Mouse (Mus musculus) T-helper 1 cell (primary cell): ENCODE measurements around the gene Vezf1.

Source experiments
- in situ Hi-C: fragments of 300-600 bp; cut with MboI, MseI; formaldehyde crosslinking; loops from one replicate; pipeline ENCODE4 v1.15.1; 2025; ENCODE audit warnings: high pct_unique_total_duplicates

The Vezf1 gene

GRCm38 (mm10) chr11:88053821-88054220 lies 14.3 kb upstream of the Vezf1 start:
- in situ Hi-C loops, result no loop called here

DNA sequence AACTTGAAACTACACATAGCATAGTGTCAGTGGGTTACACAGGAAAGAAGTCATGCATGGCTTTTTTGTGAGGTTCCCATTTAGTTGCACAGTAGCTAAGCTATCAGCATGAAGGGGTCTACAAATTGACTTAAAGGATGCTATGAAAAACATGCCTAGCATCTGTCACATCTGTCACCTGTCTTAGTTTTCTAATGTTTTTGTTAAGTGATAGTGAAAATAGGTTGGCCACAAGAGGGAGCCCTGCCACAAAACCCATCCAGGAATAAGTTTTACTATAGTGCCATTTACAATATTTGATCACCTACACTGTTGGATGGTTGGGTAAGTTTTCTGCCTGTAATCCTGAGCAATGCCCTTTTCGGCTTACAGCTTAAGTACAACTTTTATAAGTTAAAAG lies 13.5 kb upstream of the Vezf1 start:
- in situ Hi-C loops, result no loop called here

DNA sequence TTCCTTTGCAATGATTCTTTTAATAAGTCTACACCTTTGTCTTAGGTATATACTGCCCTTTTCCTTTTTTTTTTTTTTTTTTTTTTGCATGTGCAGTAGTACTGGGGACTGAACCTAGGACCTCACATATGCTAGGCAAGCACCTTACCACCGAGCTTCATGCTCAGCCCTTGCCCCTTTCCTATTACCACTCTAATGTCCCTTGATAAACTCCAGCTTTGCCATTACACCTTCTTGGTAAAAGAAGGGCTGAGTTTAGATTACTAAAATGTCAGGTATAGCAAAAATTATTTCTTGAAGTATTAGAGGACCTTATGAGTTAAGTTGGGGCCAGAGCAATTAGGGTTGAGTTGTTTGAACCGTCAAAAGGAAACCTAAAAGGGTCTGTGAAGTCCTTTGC lies 12.3 kb upstream of the Vezf1 start:
- in situ Hi-C loops, result loop anchor here (5.0 kb wide), 1 partner anchor 137 kb away; no protein-coding TSS in a partner anchor

DNA sequence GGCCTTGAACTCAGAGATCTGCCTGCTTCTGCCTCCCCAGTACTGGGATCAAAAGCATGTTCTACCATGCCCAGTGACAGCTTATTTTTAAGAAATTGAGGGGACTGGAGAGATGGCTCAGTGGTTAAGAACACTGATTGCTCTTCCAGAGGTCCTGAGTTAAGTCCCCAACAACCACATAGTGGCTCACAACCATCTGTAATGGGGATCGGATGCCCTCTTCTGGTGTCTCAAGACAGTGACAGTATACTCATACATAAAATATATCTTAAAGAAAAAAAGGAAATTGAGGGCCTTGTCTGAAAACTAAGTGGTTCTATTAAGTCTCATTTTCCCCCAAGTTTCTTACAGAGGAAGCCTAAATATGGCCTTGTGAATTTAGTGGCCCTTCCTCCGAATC lies 10.3 kb upstream of the Vezf1 start:
- in situ Hi-C loops, result loop anchor here (5.0 kb wide), 1 partner anchor 135 kb away; no protein-coding TSS in a partner anchor

DNA sequence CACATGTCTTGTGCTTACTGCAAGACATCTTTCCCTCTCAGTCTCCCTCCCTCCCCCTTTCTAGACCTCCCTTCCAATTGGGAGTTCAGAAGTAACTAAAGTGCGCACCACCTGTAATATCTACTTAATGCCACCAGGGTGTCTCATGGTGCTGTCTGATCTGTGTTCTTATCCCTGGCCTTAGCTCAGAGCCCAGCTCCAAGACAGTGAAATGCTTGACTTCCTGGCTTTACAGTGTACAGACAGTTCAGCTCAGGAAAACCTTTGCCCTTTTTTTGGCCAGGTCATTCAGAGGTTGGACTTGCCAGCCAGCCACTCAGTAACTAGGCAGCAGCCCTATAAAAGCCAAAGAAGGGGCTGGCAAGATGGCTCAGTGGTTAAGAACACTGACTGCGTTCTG lies 8.9 kb upstream of the Vezf1 start:
- in situ Hi-C loops, result loop anchor here (5.0 kb wide), 1 partner anchor 133 kb away; no protein-coding TSS in a partner anchor

DNA sequence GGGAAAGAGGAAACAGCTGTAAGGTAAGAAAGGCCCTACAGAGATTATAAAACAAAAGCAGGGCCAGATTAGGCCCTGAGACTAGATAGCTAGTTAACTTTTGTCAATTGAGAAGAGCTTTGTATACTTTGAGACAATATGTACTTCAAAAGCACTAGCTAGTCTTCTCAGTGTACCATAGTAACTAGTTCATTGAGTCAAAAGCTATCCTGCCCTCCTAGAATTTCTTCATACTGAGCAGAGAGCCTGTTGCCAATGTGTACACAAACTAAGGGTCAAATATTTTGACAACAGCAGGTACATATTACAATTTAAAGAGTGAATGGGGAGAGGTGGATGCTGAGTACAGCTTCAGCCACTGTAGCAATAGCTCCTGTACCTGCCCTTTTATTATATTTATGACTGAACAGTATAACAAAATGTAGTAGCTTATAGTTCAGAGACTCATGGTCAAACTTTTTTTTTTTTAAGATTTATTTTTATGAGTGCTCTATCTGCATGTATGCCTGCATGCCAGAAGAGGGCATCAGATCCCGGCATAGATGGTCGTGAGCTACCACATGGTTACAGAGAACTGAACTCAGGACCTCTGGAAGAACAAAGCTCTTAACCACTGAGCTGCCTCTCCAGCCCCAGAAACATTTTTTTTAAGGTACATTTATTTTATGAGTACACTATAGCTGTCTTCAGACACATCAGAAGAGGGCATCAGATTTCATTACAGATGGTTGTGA lies 6.0 kb upstream of the Vezf1 start:
- in situ Hi-C loops, result loop anchor here (5.0 kb wide), 1 partner anchor 35 kb away; the partner anchor contains the start of gene Cuedc1

DNA sequence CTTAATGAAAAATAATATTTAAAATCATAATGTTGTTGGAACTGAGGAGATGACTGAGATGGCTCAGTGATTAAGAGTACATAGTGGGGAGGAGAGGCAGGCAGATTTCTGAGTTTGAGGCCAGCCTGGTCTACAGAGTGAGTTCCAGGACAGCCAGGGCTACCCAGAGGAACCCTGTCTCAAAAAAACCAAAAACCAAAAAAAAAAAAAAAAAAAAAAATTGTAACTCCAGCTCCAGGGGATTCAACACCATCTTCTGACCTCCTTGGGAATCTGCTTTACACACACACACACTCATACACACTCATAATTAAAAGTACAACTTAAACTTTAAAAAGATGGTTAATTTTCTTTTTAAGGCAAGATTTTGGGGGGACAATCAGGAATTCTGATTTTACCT lies 2.3 kb upstream of the Vezf1 start:
- in situ Hi-C loops, result no loop called here

DNA sequence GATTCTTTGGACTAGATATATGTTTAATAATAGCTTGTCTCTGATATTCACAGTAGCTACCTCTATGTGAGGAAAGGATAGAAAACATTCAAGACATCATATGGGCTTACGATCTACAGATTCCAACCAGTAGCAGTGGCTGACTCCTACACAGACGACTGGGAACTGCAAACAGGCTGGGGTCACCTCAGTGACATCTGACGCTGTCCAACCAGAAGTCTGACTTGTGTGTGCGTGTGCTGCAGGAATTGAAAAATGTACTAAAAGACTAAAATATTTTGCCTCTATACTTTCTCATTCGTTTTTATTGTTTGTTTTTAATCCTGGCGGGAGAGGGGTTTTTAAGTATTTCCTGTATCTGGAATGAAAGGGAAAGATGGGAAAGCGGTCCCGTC lies 891 bp upstream of the Vezf1 start:
- in situ Hi-C loops, result no loop called here

DNA sequence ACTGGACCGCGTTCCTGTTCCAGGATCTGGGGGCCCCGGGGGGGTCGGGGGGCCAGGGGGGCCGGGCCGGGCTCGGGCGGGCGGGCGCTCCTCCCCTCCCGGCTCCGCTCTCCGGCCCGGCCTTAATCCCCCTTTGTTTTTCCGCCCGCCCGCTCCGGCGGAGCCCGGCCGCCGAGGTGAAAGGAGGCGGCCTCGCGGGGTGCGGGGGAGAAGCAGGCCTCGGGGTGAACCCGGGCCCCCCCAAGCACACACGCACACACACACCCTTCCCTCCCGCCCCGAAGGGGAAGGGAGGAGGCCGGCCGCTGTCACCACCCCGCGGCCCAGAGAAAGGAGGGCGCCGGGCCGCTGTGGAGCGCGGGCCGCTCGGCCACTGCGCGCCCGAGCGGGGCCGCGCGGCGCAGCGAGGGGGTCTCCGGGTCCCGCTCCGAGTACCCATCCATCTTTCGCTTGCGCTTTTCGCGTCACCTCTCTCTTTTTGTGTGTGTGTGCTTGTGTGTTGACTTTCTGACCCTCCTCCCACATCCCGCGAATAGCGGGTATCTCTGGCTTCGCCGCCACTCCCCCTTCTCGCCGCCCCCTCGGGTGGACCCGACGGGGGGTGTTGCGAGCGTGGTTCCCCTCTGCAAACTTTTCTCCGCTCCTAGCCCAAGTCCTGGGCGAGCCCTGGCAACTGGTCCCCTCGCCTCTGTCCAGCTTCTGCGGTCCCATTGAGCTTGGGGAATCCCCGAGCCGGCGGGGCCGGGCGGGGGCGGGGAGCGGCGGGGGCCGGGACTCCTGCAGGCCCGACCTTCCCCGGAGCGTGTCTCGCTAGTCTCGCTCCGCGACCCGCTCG lies 549 bp downstream of the Vezf1 start:
- in situ Hi-C loops, result no loop called here

GRCm38 (mm10) chr11:88069246-88069570 lies 1.1 kb downstream of the Vezf1 start:
- in situ Hi-C loops, result no loop called here

- in situ Hi-C loops, result no loop called here
Measured at GRCm38 (mm10) chr11:88070392-88070791, 2.3 kb downstream of the Vezf1 start.

GRCm38 (mm10) chr11:88071113-88071512 lies 3.0 kb downstream of the Vezf1 start:
- in situ Hi-C loops, result no loop called here

DNA sequence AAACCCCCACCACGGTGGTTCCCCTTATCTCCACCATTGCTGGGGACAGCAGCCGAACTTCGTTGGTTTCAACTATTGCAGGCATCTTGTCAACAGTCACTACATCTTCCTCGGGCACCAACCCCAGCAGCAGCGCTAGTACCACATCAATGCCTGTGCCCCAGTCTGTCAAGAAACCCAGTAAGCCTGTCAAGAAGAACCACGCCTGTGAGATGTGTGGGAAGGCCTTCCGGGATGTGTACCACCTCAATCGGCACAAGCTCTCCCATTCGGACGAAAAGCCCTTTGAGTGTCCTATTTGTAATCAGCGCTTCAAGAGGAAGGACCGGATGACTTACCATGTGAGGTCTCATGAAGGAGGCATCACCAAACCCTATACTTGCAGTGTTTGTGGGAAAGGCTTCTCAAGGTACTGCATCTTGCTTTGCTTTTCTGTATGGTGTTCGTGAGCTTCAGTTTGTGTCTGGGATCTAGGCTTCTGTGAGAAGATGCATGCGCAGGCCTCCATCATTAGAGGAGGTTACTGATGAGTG lies 5.3 kb downstream of the Vezf1 start:
- in situ Hi-C loops, result no loop called here

DNA sequence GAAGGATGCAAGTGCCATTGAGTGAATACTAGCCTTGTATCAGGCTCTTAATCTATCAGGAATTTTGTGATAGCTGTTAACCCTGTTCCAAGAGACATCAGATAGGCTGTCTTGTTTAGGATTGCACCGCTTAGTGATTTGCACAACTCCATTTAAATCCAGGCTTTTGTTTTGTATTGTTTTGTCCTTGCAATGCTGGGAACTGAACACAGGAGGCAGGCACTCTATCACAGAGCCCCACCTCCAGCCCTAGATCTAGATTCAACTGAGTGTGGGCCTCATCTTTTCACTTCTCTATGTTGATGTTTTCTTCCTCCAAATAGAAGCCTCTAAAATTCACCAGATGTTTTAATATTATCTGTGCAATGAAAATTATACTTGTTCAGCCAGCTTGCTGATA lies 7.6 kb downstream of the Vezf1 start:
- in situ Hi-C loops, result no loop called here

GRCm38 (mm10) chr11:88076394-88076793 lies 8.3 kb downstream of the Vezf1 start:
- in situ Hi-C loops, result no loop called here

- in situ Hi-C loops, result no loop called here
Measured at GRCm38 (mm10) chr11:88083699-88084098, 15.6 kb downstream of the Vezf1 start.

GRCm38 (mm10) chr11:88086737-88087627 lies 18.9 kb downstream of the Vezf1 start:
- in situ Hi-C loops, result no loop called here

GRCm38 (mm10) chr11:88089150-88089549 lies 21.1 kb downstream of the Vezf1 start:
- in situ Hi-C loops, result no loop called here

DNA sequence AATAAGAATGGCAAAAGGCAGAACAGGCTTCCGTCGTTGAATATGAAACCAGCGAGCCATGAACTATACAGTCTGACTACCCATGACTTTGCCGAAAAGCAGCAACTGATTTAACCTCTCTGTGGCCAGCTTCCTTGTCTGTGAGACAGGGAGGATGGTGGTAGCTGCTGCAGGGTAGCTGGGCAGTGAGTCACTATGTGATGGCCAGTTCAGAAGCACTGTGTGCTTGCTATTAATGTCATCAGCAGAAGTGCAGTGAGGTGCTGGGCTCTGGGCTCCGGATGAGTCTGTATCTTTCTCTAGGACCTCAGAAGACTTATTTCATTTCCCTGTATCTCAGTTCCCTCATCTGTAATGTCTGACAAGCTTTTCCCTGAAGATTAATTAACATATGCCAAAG lies 22.2 kb downstream of the Vezf1 start:
- in situ Hi-C loops, result no loop called here

- in situ Hi-C loops, result no loop called here
Measured at GRCm38 (mm10) chr11:88091949-88092348, 23.9 kb downstream of the Vezf1 start.

DNA sequence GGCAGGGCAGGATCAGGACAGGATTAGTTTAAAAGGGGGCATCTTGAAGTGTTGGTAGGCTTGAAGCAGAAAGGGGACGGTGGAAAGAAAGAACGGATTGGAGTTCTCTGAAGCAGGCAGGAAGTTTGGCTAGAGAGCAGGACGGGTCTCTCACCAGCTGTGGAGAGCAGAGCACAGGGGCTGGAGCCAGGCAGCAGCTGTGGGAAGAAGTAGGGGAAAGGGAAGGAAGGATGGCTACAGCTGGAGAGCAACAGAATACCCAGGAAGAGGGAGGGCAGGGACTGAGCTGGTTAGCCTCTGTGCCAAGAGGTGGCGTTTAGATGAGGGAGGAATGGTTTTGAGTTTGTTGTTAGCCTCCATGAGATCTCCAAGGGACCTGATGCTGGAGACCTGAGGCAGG lies 29.1 kb downstream of the Vezf1 start:
- in situ Hi-C loops, result loop anchor here (5.0 kb wide), 1 partner anchor 35 kb away; no protein-coding TSS in a partner anchor
